Comparison of ENCODE assay signal across 9 mouse cellular contexts in genomic region chr14:47989315-47989714, GRCm38 (mm10).
DNase-seq lines count a peak whose midpoint lies in the region.
"Had no signal": no experiment of that assay in that cellular context is flagged by ENCODE, and none has a peak within 500 bp of the region (broad histone marks: within the 10 kb centered on the region; RNA-seq: fewer than 3 reads in every experiment).

No protein-coding gene starts in this region.

- peak; percentile 82 for DNase-seq in heart, adult 11 months
- DNase-seq in heart, adult 18-20 months = no peak
- DNase-seq in retina, postnatal 1 day = peak; percentile 36
- no peak for DNase-seq in retina, embryonic 14.5 days (ENCODE audit: low spot score)
- peak; percentile 20 for DNase-seq in cerebellum, adult 9-10 months
- DNase-seq in frontal cortex, postnatal 25 days (ENCODE audit: low spot score in 2 of 2) = no peak
- no peak for DNase-seq in gastrocnemius, postnatal 10 days
- DNase-seq: layer of hippocampus, postnatal 36 days; lung, adult 2 months had no signal

Comparison
In these comparisons a context has a peak if more than half of its experiments do, and no peak if none do; other contexts are left out.
1. DNase-seq: peak in heart, adult 11 months (single experiment), retina, postnatal 1 day (single experiment) and cerebellum, adult 9-10 months (single experiment); none in heart, adult 18-20 months (0 of 2), retina, embryonic 14.5 days (single experiment), frontal cortex, postnatal 25 days (0 of 2) and gastrocnemius, postnatal 10 days (single experiment).